Mouse (Mus musculus) neural tube, embryonic 12.5 days (tissue): ENCODE data around the gene Grk2. TPM values are rescaled to one million over a fixed set of nuclear protein-coding genes. Genes with fewer than 3 reads are reported as not detected.
A peak's percentile ranks its signal among the peaks of the same experiment; 100 is the strongest.

Source experiments
- ATAC-seq: fragments of 200-750 bp; cut with Nextera tagmentation; 2 replicates; pipeline ENCODE4 v1.8.0; 2017; ENCODE audit warnings: low read depth, mild to moderate bottlenecking, moderate TSS enrichment, moderate library complexity; ENCODE audit not compliant: low FRiP score
- H3K27ac ChIP-seq: fragments of 300-500 bp; sonication (generic); 2 replicates; pipeline ENCODE4 v1.5.1; 2016
- H3K27me3 ChIP-seq: fragments of 300-500 bp; sonication (generic); replicated peaks from 2 replicates; pipeline ENCODE4 v1.6.1; 2016; ENCODE audit warnings: mild to moderate bottlenecking
- H3K36me3 ChIP-seq: fragments of 300-500 bp; sonication (generic); 2 replicates; pipeline ENCODE4 v1.6.1; 2016; ENCODE audit warnings: mild to moderate bottlenecking
- H3K4me1 ChIP-seq: fragments of 300-500 bp; sonication (generic); 2 replicates; pipeline ENCODE4 v1.6.1; 2016
- H3K4me2 ChIP-seq: fragments of 300-500 bp; sonication (generic); replicated peaks from 2 replicates; pipeline ENCODE4 v1.6.1; 2016; ENCODE audit warnings: mild to moderate bottlenecking
- H3K4me3 ChIP-seq: fragments of 300-500 bp; sonication (generic); 2 replicates; pipeline ENCODE4 v1.5.1; 2016
- H3K9ac ChIP-seq: fragments of 300-500 bp; sonication (generic); 2 replicates; pipeline ENCODE4 v1.6.1; 2016; ENCODE audit warnings: mild to moderate bottlenecking
- H3K9me3 ChIP-seq: fragments of 300-500 bp; sonication (generic); 2 replicates; pipeline ENCODE4 v1.6.1; 2016; ENCODE audit warnings: mild to moderate bottlenecking
- WGBS: fragments of 180-500 bp; shearing (Covaris S2); methylation state at CpG from one replicate; pipeline ENCODE4 v1.1.7; 2016; 5-methylcytosine and 5-hydroxymethylcytosine counted together
- polyA plus RNA-seq: library from polyadenylated mRNA; unstranded; fragments of >200 nt; fragmentation: Nextera tagmentation; extraction: Ambion mirVana; gene quantifications from 2 replicates; pipeline ENCODE4 v1.2.1, GENCODE M21; 2016

The Grk2 gene
- polyA plus RNA-seq, 1 experiment from 2014 or later: 21.2 TPM

DNA sequence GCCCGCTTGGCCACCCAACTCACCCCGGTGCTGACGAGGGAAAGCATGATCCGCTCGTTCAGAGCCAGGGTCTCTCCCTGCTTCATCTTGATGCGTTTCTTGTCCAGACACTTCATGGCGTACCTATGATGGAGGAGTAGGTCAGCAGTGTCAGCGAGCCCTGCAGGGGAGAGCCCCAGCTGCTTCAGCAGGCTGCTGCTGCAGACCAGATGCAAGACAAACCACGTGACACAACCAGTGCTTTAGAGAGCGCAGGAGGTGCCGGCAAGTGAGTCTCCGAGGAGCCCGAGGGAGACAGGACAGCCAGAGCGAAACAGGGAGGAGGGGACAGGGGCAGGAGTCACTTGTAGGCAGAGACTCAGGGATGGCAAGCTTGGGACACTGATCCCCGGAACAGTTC, 15.3 kb downstream of the Grk2 start:
- no peak overlapping the region for H3K4me3 ChIP-seq
- no peaks in the 10 kb centered on the region for H3K4me1 ChIP-seq
- H3K9ac ChIP-seq: no peak overlapping the region
- no peaks in the 10 kb centered on the region for H3K27me3 ChIP-seq
- H3K4me2 ChIP-seq: no peak overlapping the region
- no peak overlapping the region for H3K27ac ChIP-seq
- peaks cover 82% of the 10 kb centered on the region for H3K36me3 ChIP-seq
- no peak for ATAC-seq
- WGBS: 73% methylated on average over 15 of the region's 15 CpGs
- H3K9me3 ChIP-seq: no peaks in the 10 kb centered on the region

- H3K9ac ChIP-seq: no peak overlapping the region
- peaks cover 40% of the 10 kb centered on the region for H3K36me3 ChIP-seq
- H3K9me3 ChIP-seq: no peaks in the 10 kb centered on the region
- H3K27ac ChIP-seq: no peak overlapping the region
- peak overlapping the region; percentile 61; the same call in 1 of the 2 replicates for H3K4me3 ChIP-seq
- H3K27me3 ChIP-seq: 0 out of 2 replicates have a peak, but pooled peaks cover 6% of the 10 kb centered on the region
- peak overlapping the region; percentile 86 for H3K4me2 ChIP-seq
- ATAC-seq: no peak
- H3K4me1 ChIP-seq: peaks cover 12% of the 10 kb centered on the region; the same call in 1 of the 2 replicates
- WGBS: 46% methylated on average over 7 of the region's 7 CpGs
Observed at GRCm38 (mm10) chr19:4283653-4284052, 22.4 kb downstream of the Grk2 start.

DNA sequence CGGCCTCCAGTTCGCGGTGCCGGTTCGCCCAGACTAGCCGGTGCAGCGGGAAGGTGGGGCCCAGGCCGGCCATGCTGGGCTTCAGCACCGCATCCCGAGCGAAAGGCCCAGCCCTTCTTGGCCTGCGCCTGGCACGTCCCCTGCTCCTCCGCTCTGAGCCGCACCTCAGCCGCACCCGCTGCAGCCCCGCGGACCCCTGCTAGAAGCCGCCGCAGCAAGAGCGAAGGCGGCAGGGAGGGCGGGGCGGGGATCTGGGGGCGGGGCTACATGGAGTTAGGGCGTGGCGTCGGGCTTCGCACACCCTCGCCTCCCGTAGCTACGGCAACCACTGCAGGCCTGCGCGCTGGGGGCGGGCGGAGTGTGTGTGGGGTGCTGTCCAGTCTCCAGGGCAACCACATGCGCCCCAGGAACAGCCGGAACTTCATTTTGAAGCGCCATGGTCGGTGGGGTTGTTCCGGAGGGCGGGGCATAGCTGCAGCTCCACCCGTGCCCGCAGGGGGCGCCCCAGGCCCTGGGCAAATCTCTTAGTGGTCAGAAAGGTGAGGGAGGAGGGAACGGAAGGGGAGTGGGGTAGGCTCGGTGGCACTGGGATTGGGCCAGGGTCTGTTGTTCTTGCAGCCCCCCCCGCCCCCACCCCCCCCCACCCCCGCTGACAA, 23.0 kb downstream of the Grk2 start, which contains the start of gene Ankrd13d:
TSS of gene Ankrd13d (minus strand) at position 240 of the 656 bp plus-strand sequence.
- Histone ChIP-seq H3K36me3 (peaks cover 34% of the 10 kb centered on the region), H3K9me3 (no peaks in the 10 kb centered on the region), H3K27ac (no peak within 1 kb of the TSS), H3K27me3 (0 out of 2 replicates have a peak, but pooled peaks cover 6% of the 10 kb centered on the region), H3K4me1 (peaks cover 12% of the 10 kb centered on the region; the same call in 1 of the 2 replicates), H3K9ac (peak within 1 kb of the TSS; percentile 73), H3K4me3 (peak within 1 kb of the TSS; percentile 61), H3K4me2 (peak within 1 kb of the TSS; percentile 86)
- under 1% methylated on average over 50 of the region's 50 CpGs for WGBS
- ATAC-seq: peak; percentile 93

DNA sequence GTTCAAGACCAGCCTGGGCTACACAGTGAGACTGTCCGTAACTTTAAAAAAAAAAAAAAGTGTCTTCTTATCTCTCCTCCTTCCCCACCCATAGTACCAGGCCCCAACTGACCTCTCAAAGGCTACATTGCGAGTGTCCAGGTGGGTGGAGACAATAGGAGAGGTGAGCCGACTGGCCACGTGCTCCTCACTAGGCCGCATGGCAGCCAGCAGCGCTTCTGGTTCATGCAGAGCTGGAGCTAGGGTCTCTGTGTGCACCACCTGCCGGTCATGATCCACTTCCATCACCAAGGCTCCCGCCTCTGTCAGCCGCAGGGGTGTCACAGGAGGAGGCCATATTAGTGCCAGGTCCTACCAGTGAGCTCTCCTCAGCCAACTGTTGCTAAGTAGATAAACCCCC, 25.6 kb downstream of the Grk2 start:
- peaks cover 10% of the 10 kb centered on the region; the same call in 1 of the 2 replicates for H3K36me3 ChIP-seq
- H3K27me3 ChIP-seq: 0 out of 2 replicates have a peak, but pooled peaks cover 6% of the 10 kb centered on the region
- no peak for ATAC-seq
- no peak overlapping the region for H3K4me3 ChIP-seq
- H3K4me2 ChIP-seq: no peak overlapping the region
- H3K27ac ChIP-seq: no peak overlapping the region
- H3K4me1 ChIP-seq: peaks cover 12% of the 10 kb centered on the region; the same call in 1 of the 2 replicates
- H3K9ac ChIP-seq: no peak overlapping the region
- no peaks in the 10 kb centered on the region for H3K9me3 ChIP-seq
- WGBS: 93% methylated on average over 9 of the region's 9 CpGs

GRCm38 (mm10) chr19:4279487-4279886, 26.5 kb downstream of the Grk2 start:
- Histone ChIP-seq H3K36me3 (peaks cover 5% of the 10 kb centered on the region; the same call in 1 of the 2 replicates), H3K9me3 (no peaks in the 10 kb centered on the region), H3K27ac (no peak overlapping the region), H3K4me2 (no peak overlapping the region), H3K27me3 (0 out of 2 replicates have a peak, but pooled peaks cover 6% of the 10 kb centered on the region), H3K4me3 (no peak overlapping the region), H3K4me1 (peaks cover 12% of the 10 kb centered on the region; the same call in 1 of the 2 replicates), H3K9ac (no peak overlapping the region)
- 100% methylated on average over 1 of the region's 1 CpGs for WGBS
- ATAC-seq: no peak

GRCm38 (mm10) chr19:4270972-4271371, 35.0 kb downstream of the Grk2 start:
- H3K4me2 ChIP-seq: no peak overlapping the region
- H3K27ac ChIP-seq: no peak overlapping the region

GRCm38 (mm10) chr19:4270187-4270586, 35.8 kb downstream of the Grk2 start:
- Histone ChIP-seq H3K27me3 (peaks cover 30% of the 10 kb centered on the region), H3K36me3 (peaks cover 10% of the 10 kb centered on the region), H3K9me3 (no peaks in the 10 kb centered on the region), H3K4me1 (peaks cover 7% of the 10 kb centered on the region), H3K4me2 (no peak overlapping the region), H3K27ac (no peak overlapping the region), H3K4me3 (no peak overlapping the region), H3K9ac (no peak overlapping the region)
- 74% methylated on average over 6 of the region's 6 CpGs for WGBS
- no peak for ATAC-seq

More at GRCm38 (mm10) chr19:4270972-4271371, 35.0 kb downstream of the Grk2 start:
- 94% methylated on average over 11 of the region's 11 CpGs for WGBS
- no peak for ATAC-seq
- Histone ChIP-seq H3K4me3 (no peak overlapping the region), H3K36me3 (peaks cover 10% of the 10 kb centered on the region), H3K9me3 (no peaks in the 10 kb centered on the region), H3K9ac (no peak overlapping the region), H3K4me1 (peaks cover 7% of the 10 kb centered on the region), H3K27me3 (peaks cover 30% of the 10 kb centered on the region)

GRCm38 (mm10) chr19:4268566-4269361, 37.3 kb downstream of the Grk2 start, which contains the start of gene Ssh3:
Gene Ssh3 (minus strand): TSS chr19:4269180.
- H3K27ac ChIP-seq: no peak within 1 kb of the TSS

GRCm38 (mm10) chr19:4265956-4266355, 40.1 kb downstream of the Grk2 start:
- Histone ChIP-seq H3K4me3 (no peak overlapping the region), H3K9ac (no peak overlapping the region), H3K27ac (no peak overlapping the region), H3K36me3 (0 out of 2 replicates have a peak, but pooled peaks cover 3% of the 10 kb centered on the region), H3K27me3 (peaks cover 30% of the 10 kb centered on the region), H3K4me2 (no peak overlapping the region), H3K9me3 (no peaks in the 10 kb centered on the region), H3K4me1 (peaks cover 7% of the 10 kb centered on the region)
- 62% methylated on average over 4 of the region's 4 CpGs for WGBS
- no peak for ATAC-seq

More at GRCm38 (mm10) chr19:4268566-4269361, 37.3 kb downstream of the Grk2 start, which contains the start of gene Ssh3:
- Histone ChIP-seq H3K9me3 (no peaks in the 10 kb centered on the region), H3K4me1 (peaks cover 7% of the 10 kb centered on the region), H3K4me3 (peak within 1 kb of the TSS; percentile 24), H3K4me2 (peak within 1 kb of the TSS; percentile 58), H3K27me3 (peaks cover 30% of the 10 kb centered on the region), H3K9ac (no peak within 1 kb of the TSS), H3K36me3 (peaks cover 10% of the 10 kb centered on the region)
- 6% methylated on average over 46 of the region's 46 CpGs for WGBS
- no peak for ATAC-seq

DNA sequence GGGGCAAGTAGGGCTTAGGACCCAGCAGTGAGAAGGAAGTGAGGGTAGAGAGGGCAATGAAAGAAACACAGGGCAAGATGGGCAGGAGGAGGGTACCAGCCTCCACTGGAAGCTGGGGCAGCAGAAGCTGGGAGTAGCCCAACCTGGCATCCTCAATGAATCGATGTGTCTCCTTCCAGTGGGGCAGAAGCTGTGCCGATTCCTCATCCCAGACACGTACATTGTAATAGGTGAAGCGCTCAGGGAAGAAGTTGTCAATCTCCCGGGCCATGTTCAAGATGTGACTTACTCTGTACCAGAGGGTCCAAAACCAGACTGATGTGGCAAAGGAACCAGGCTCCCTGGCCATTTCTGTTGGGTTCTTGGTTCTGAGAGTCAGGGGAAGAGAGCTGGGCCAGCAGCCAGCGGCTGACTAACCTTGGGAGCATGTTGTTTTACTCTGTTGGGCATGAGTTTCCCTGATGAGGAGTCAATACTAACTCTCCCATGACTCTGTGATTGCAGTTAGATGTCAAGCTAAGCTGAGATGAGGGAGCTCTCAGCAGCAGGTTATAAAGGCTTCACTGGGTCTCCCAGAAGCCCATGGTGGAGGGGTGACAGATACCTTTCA, 41.7 kb downstream of the Grk2 start:
- Histone ChIP-seq H3K4me1 (peaks cover 6% of the 10 kb centered on the region), H3K27ac (no peak overlapping the region), H3K4me3 (no peak overlapping the region), H3K27me3 (peaks cover 23% of the 10 kb centered on the region), H3K4me2 (no peak overlapping the region), H3K36me3 (no peaks in the 10 kb centered on the region), H3K9me3 (no peaks in the 10 kb centered on the region), H3K9ac (no peak overlapping the region)
- WGBS: 90% methylated on average over 6 of the region's 6 CpGs
- ATAC-seq: no peak

- Histone ChIP-seq H3K4me1 (peaks cover under 1% of the 10 kb centered on the region; the same call in 1 of the 2 replicates), H3K4me2 (no peak overlapping the region), H3K9me3 (no peaks in the 10 kb centered on the region), H3K9ac (no peak overlapping the region), H3K27ac (no peak overlapping the region), H3K4me3 (no peak overlapping the region), H3K27me3 (peaks cover 17% of the 10 kb centered on the region), H3K36me3 (no peaks in the 10 kb centered on the region)
- no peak for ATAC-seq
- WGBS: 71% methylated on average over 14 of the region's 14 CpGs
Observed at GRCm38 (mm10) chr19:4263702-4264101, 42.3 kb downstream of the Grk2 start.

DNA sequence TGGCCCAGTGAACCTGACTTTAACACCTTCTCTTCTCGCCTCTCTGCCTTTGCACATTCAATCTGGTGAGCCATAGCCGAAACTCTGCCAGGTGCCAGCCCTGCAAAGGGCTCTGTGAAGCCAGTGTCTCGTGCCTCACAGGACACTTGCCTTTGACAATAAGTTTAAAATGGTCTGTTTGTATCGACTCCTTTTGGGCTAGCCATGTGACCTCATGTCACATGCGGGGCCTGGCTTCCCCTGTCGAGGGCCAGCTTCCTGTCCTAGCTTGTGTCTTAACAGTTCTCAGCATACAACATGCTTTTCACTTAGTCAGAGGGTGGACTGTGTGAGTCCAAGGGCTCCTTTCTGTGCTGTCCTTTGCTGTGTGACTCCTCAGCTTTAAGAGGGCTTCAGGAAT, 43.3 kb downstream of the Grk2 start:
- Histone ChIP-seq H3K9ac (no peak overlapping the region), H3K27ac (no peak overlapping the region), H3K27me3 (peaks cover 8% of the 10 kb centered on the region), H3K36me3 (no peaks in the 10 kb centered on the region), H3K9me3 (no peaks in the 10 kb centered on the region), H3K4me2 (no peak overlapping the region), H3K4me3 (no peak overlapping the region), H3K4me1 (no peaks in the 10 kb centered on the region; the same call in 1 of the 2 replicates)
- no peak for ATAC-seq
- 82% methylated on average over 6 of the region's 6 CpGs for WGBS
